Comparison of ENCODE assay signal across 9 mouse cellular contexts in genomic region chr2:167230554-167230953, GRCm38 (mm10). TPM values are rescaled to one million over a fixed set of nuclear protein-coding genes. Genes with fewer than 3 reads are reported as not detected.
A peak's percentile ranks its signal among the peaks of the same experiment; 100 is the strongest.
DNase-seq lines count a peak whose midpoint lies in the region; ATAC-seq and TF ChIP-seq lines count a peak whose summit lies in the region.
"Had no signal": no experiment of that assay in that cellular context is flagged by ENCODE, and none has a peak within 500 bp of the region (broad histone marks: within the 10 kb centered on the region; RNA-seq: fewer than 3 reads in every experiment).

No protein-coding gene starts in this region.

- no peak for ATAC-seq in heart, embryonic 14.5 days (ENCODE audit: insufficient number of reproducible peaks, insufficient read depth, low FRiP score, low read depth)
- ATAC-seq in embryonic facial prominence, embryonic 11.5 days (replicated peaks; ENCODE audit: insufficient number of reproducible peaks, low FRiP score, low TSS enrichment, low read depth): no peak
- ATAC-seq in liver, postnatal 0 days: no peak
- ATAC-seq: Patski had no signal

- H3K27me3 ChIP-seq in heart, embryonic 14.5 days (ENCODE audit: control insufficient read depth, insufficient read depth, low read length): no peaks in the 10 kb centered on the region
- H3K27me3 ChIP-seq in embryonic facial prominence, embryonic 11.5 days (ENCODE audit: control insufficient read depth, insufficient read depth, low read length): no peaks in the 10 kb centered on the region
- no peaks in the 10 kb centered on the region for H3K27me3 ChIP-seq in liver, postnatal 0 days (ENCODE audit: insufficient read depth, low read length)
- H3K27me3 ChIP-seq: Patski had no signal

- no peaks in the 10 kb centered on the region for H3K9me3 ChIP-seq in heart, embryonic 14.5 days (ENCODE audit: control insufficient read depth, low read length)
- H3K9me3 ChIP-seq in embryonic facial prominence, embryonic 11.5 days (replicated peaks; ENCODE audit: control insufficient read depth, low read length): no peaks in the 10 kb centered on the region
- no peaks in the 10 kb centered on the region for H3K9me3 ChIP-seq in liver, postnatal 0 days (ENCODE audit: low read length)

- H3K4me1 ChIP-seq in heart, embryonic 14.5 days (ENCODE audit: control insufficient read depth in 2 of 2, insufficient read depth in 2 of 2, low read length in 2 of 2): peaks cover 14 to 31% of the 10 kb centered on the region in 2 experiments
- H3K4me1 ChIP-seq in embryonic facial prominence, embryonic 11.5 days (ENCODE audit: control insufficient read depth, insufficient read depth, low read length): no peaks in the 10 kb centered on the region
- H3K4me1 ChIP-seq in liver, postnatal 0 days (ENCODE audit: insufficient read depth): peaks cover 6% of the 10 kb centered on the region

- DNase-seq in heart, postnatal 14 days: no peak
- DNase-seq in ES-CJ7 (ENCODE audit: low read depth, low spot score): peak; percentile 52
- DNase-seq in embryonic facial prominence, embryonic 11.5 days (ENCODE audit: low spot score): peak; percentile 57
- DNase-seq in liver, postnatal 0 days: peak; percentile 48
- DNase-seq in cerebellum, postnatal 14 days: no peak
- DNase-seq in urinary bladder, postnatal 14 days (ENCODE audit: low spot score): no peak
- DNase-seq in kidney, postnatal 25 days: no peak

- intact Hi-C loops in heart, postnatal 14 days (cut with DNase I): no loop called here

- TF ChIP-seq CTCF in liver, postnatal 0 days (IDR thresholded peaks at IDR 0.05; ENCODE audit: low read depth): no peak

- H3K4me2 ChIP-seq in heart, embryonic 14.5 days (ENCODE audit: low read length): peak overlapping the region; percentile 48
- H3K4me2 ChIP-seq in embryonic facial prominence, embryonic 11.5 days (ENCODE audit: low read depth, low read length): no peak overlapping the region
- no peak overlapping the region for H3K4me2 ChIP-seq in liver, postnatal 0 days (ENCODE audit: low read depth, low read length)

- TF ChIP-seq EP300 in liver, postnatal 0 days (IDR thresholded peaks at IDR 0.05; ENCODE audit: low read depth): no peak

- peak overlapping the region in 1 of 2 experiments; percentile 24; a peak in 1 of 4 replicates for H3K27ac ChIP-seq in heart, embryonic 14.5 days (replicated peaks in 1 of 2; ENCODE audit: control insufficient read depth in 1 of 2, insufficient read depth in 1 of 2, low read depth in 2 of 2, low read length in 2 of 2)
- no peak overlapping the region for H3K27ac ChIP-seq in embryonic facial prominence, embryonic 11.5 days (replicated peaks; ENCODE audit: low read depth, low read length)
- H3K27ac ChIP-seq in liver, postnatal 0 days (ENCODE audit: low read depth): no peak overlapping the region

- H3K9ac ChIP-seq in heart, embryonic 14.5 days (ENCODE audit: low read length): 0 out of 2 replicates have a peak overlapping the region, but pooled peaks have one; percentile 11
- H3K9ac ChIP-seq in embryonic facial prominence, embryonic 11.5 days (replicated peaks; ENCODE audit: low read length): no peak overlapping the region
- H3K9ac ChIP-seq in liver, postnatal 0 days (replicated peaks): no peak overlapping the region

- WGBS in heart, embryonic 14.5 days: 8% methylated on average over 15 of the region's 15 CpGs
- 11% methylated on average over 15 of the region's 15 CpGs for WGBS in embryonic facial prominence, embryonic 11.5 days
- 11% methylated on average over 15 of the region's 15 CpGs for WGBS in liver, postnatal 0 days (ENCODE audit: insufficient replicate concordance)

- peak overlapping the region in 1 of 2 experiments; percentile 4; a peak in 2 of 4 replicates for H3K4me3 ChIP-seq in heart, embryonic 14.5 days (ENCODE audit: control insufficient read depth in 1 of 2, insufficient read depth in 1 of 2, low read depth in 1 of 2, low read length in 2 of 2)
- H3K4me3 ChIP-seq in embryonic facial prominence, embryonic 11.5 days (ENCODE audit: low read depth, low read length): no peak overlapping the region
- no peak overlapping the region for H3K4me3 ChIP-seq in liver, postnatal 0 days (ENCODE audit: low read depth, low read length)

- 0 out of 2 replicates have a peak, but pooled peaks cover 5% of the 10 kb centered on the region for H3K36me3 ChIP-seq in heart, embryonic 14.5 days (ENCODE audit: control insufficient read depth, insufficient read depth, low read length)
- no peaks in the 10 kb centered on the region for H3K36me3 ChIP-seq in embryonic facial prominence, embryonic 11.5 days (replicated peaks; ENCODE audit: control insufficient read depth, insufficient read depth, low read depth, low read length)
- H3K36me3 ChIP-seq in liver, postnatal 0 days (replicated peaks; ENCODE audit: insufficient read depth, low read length): no peaks in the 10 kb centered on the region

RNA-seq across cellular contexts. Expression of gene Ptgis, which starts 9.8 kb away (rescaled TPM):
- polyA plus RNA-seq in heart, embryonic 14.5 days (2014; fragmentation: Nextera tagmentation; extraction: Ambion mirVana): 19.2 and 21.2 TPM in 2 replicates
- total RNA-seq in heart, postnatal 14 days (2021): 10 to 100 TPM; 24.5 to 25.5 TPM
- polyA plus RNA-seq in embryonic facial prominence, embryonic 11.5 days (2014; fragmentation: Nextera tagmentation; extraction: Ambion mirVana): 12.9 and 14.5 TPM in 2 replicates
- 1.1 and 1.8 TPM in 2 replicates for polyA plus RNA-seq in liver, postnatal 0 days (2015; fragmentation: Nextera tagmentation; extraction: Ambion mirVana)

RNA-seq across cellular contexts. Expression of gene Kcnb1, which starts 40.6 kb away (rescaled TPM):
- polyA plus RNA-seq in heart, embryonic 14.5 days (2014; fragmentation: Nextera tagmentation; extraction: Ambion mirVana): 0.35 and 0.85 TPM in 2 replicates
- 10 to 100 TPM; 57.9 to 60.3 TPM for total RNA-seq in heart, postnatal 14 days (2021)
- 0.39 and 0.67 TPM in 2 replicates for polyA plus RNA-seq in embryonic facial prominence, embryonic 11.5 days (2014; fragmentation: Nextera tagmentation; extraction: Ambion mirVana)
- 0.11 and 0.21 TPM in 2 replicates for polyA plus RNA-seq in liver, postnatal 0 days (2015; fragmentation: Nextera tagmentation; extraction: Ambion mirVana)

Comparison
In these comparisons a context has a peak if more than half of its experiments do, and no peak if none do; other contexts are left out.
1. DNase-seq: peak in ES-CJ7 (single experiment), embryonic facial prominence, embryonic 11.5 days (single experiment) and liver, postnatal 0 days (single experiment); none in heart, postnatal 14 days (0 of 2), cerebellum, postnatal 14 days (0 of 2), urinary bladder, postnatal 14 days (single experiment) and kidney, postnatal 25 days (0 of 2).